Mouse (Mus musculus): ENCODE measurements at regions not wholly inside any gene's neighbourhood (a gene's known extent, or its start where the extent isn't known, plus 50 kb on each side); places are given as distances from the start of the nearest gene placed in this dataset.

- H3K36me3 ChIP-seq (ENCODE audit: control insufficient read depth, insufficient read depth, low read length): no peaks in the 10 kb centered on the region
- no peak overlapping the region for H3K4me3 ChIP-seq (ENCODE audit: low read depth, low read length)
- no peaks in the 10 kb centered on the region for H3K9me3 ChIP-seq (ENCODE audit: control insufficient read depth, low read length)
- H3K27me3 ChIP-seq (ENCODE audit: control insufficient read depth, insufficient read depth, low read length): no peaks in the 10 kb centered on the region
- H3K4me2 ChIP-seq (ENCODE audit: low read depth, low read length): no peak overlapping the region
- no peak for ATAC-seq (ENCODE audit: low read depth)
- no peak overlapping the region for H3K9ac ChIP-seq (replicated peaks; ENCODE audit: low read depth, low read length)
- H3K27ac ChIP-seq (ENCODE audit: low read depth, low read length): no peak overlapping the region
- no peaks in the 10 kb centered on the region for H3K4me1 ChIP-seq (ENCODE audit: control insufficient read depth, insufficient read depth, low read length)
- 39% methylated on average over 8 of the region's 8 CpGs for WGBS
Measured at GRCm38 (mm10) chr9:87421175-87421574, 165.8 kb upstream of the Cep162 start.

- Histone ChIP-seq H3K4me2 (ENCODE audit: low read depth, low read length) (no peak overlapping the region), H3K27me3 (ENCODE audit: control insufficient read depth, insufficient read depth, low read length) (no peaks in the 10 kb centered on the region), H3K36me3 (ENCODE audit: control insufficient read depth, insufficient read depth, low read length) (no peaks in the 10 kb centered on the region), H3K9me3 (ENCODE audit: control insufficient read depth, low read length) (no peaks in the 10 kb centered on the region), H3K4me3 (ENCODE audit: low read depth, low read length) (no peak overlapping the region), H3K4me1 (ENCODE audit: control insufficient read depth, insufficient read depth, low read length) (no peaks in the 10 kb centered on the region), H3K9ac (replicated peaks; ENCODE audit: low read depth, low read length) (no peak overlapping the region), H3K27ac (ENCODE audit: low read depth, low read length) (no peak overlapping the region)
- peak; percentile 74 for ATAC-seq (ENCODE audit: low read depth)
- 14% methylated on average over 12 of the region's 12 CpGs for WGBS
Measured at GRCm38 (mm10) chr9:87419376-87419775, 164.0 kb upstream of the Cep162 start.

DNA sequence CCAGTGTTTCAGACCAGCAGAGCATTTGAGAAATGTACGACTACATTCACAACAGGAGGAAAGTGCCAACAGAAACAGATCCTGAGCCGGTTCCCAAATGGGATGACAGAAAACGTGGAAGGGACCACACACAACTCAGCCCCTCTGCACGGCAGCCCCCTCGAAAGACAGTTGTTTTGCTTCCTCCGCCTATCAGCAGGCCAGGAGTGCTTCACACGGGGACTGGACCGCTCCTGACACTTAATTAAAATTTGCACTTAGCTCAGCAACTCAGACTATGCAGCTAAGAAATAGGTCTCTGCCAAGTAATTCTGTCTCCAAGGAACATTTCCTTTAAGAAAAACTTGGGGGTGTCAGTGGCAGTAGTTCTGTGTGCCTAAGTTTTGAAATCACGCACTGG lies 157.6 kb upstream of the Cep162 start:
- H3K27me3 ChIP-seq (ENCODE audit: control insufficient read depth, insufficient read depth, low read length): no peaks in the 10 kb centered on the region
- ATAC-seq (ENCODE audit: low read depth): no peak
- no peak overlapping the region for H3K27ac ChIP-seq (ENCODE audit: low read depth, low read length)
- H3K4me1 ChIP-seq (ENCODE audit: control insufficient read depth, insufficient read depth, low read length): no peaks in the 10 kb centered on the region
- H3K4me3 ChIP-seq (ENCODE audit: low read depth, low read length): no peak overlapping the region
- 60% methylated on average over 9 of the region's 9 CpGs for WGBS
- H3K9ac ChIP-seq (replicated peaks; ENCODE audit: low read depth, low read length): no peak overlapping the region
- H3K4me2 ChIP-seq (ENCODE audit: low read depth, low read length): no peak overlapping the region
- no peaks in the 10 kb centered on the region for H3K36me3 ChIP-seq (ENCODE audit: control insufficient read depth, insufficient read depth, low read length)
- H3K9me3 ChIP-seq (ENCODE audit: control insufficient read depth, low read length): no peaks in the 10 kb centered on the region

DNA sequence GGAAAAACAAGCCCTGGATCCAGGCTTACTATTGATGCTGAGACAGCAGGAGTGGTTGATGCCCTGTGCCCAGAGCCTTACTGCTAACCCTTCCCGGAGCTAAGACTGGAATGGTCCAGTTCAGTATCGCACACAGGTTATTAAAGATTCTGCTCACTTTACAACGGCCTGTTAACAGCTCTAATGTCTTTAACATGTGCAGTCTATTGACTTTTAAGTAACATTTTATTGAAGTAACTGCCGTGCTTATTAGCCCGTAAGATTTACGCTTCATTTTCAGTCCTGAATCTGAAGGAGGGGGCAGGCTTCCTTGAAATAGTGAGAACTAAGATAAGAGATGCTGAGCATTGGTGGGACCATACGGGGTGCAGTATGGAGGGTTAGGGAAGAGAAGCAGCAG lies 155.7 kb upstream of the Cep162 start:
- Histone ChIP-seq H3K4me2 (ENCODE audit: low read depth, low read length) (no peak overlapping the region), H3K9me3 (ENCODE audit: control insufficient read depth, low read length) (no peaks in the 10 kb centered on the region), H3K27ac (ENCODE audit: low read depth, low read length) (no peak overlapping the region), H3K9ac (replicated peaks; ENCODE audit: low read depth, low read length) (no peak overlapping the region), H3K27me3 (ENCODE audit: control insufficient read depth, insufficient read depth, low read length) (no peaks in the 10 kb centered on the region), H3K4me3 (ENCODE audit: low read depth, low read length) (no peak overlapping the region), H3K36me3 (ENCODE audit: control insufficient read depth, insufficient read depth, low read length) (no peaks in the 10 kb centered on the region), H3K4me1 (ENCODE audit: control insufficient read depth, insufficient read depth, low read length) (no peaks in the 10 kb centered on the region)
- WGBS: 58% methylated on average over 7 of the region's 7 CpGs
- no peak for ATAC-seq (ENCODE audit: low read depth)

GRCm38 (mm10) chr9:87409736-87410135 lies 154.4 kb upstream of the Cep162 start:
- WGBS: 97% methylated on average over 3 of the region's 3 CpGs
- H3K27me3 ChIP-seq (ENCODE audit: control insufficient read depth, insufficient read depth, low read length): no peaks in the 10 kb centered on the region
- no peak overlapping the region for H3K27ac ChIP-seq (ENCODE audit: low read depth, low read length)
- ATAC-seq (ENCODE audit: low read depth): no peak
- no peaks in the 10 kb centered on the region for H3K4me1 ChIP-seq (ENCODE audit: control insufficient read depth, insufficient read depth, low read length)
- H3K4me3 ChIP-seq (ENCODE audit: low read depth, low read length): no peak overlapping the region
- no peak overlapping the region for H3K4me2 ChIP-seq (ENCODE audit: low read depth, low read length)
- no peak overlapping the region for H3K9ac ChIP-seq (replicated peaks; ENCODE audit: low read depth, low read length)
- H3K9me3 ChIP-seq (ENCODE audit: control insufficient read depth, low read length): no peaks in the 10 kb centered on the region
- no peaks in the 10 kb centered on the region for H3K36me3 ChIP-seq (ENCODE audit: control insufficient read depth, insufficient read depth, low read length)

- Histone ChIP-seq H3K4me1 (ENCODE audit: control insufficient read depth, insufficient read depth, low read length) (no peaks in the 10 kb centered on the region), H3K27me3 (ENCODE audit: control insufficient read depth, insufficient read depth, low read length) (no peaks in the 10 kb centered on the region), H3K9me3 (ENCODE audit: control insufficient read depth, low read length) (no peaks in the 10 kb centered on the region), H3K9ac (replicated peaks; ENCODE audit: low read depth, low read length) (no peak overlapping the region), H3K4me3 (ENCODE audit: low read depth, low read length) (no peak overlapping the region), H3K36me3 (ENCODE audit: control insufficient read depth, insufficient read depth, low read length) (no peaks in the 10 kb centered on the region), H3K4me2 (ENCODE audit: low read depth, low read length) (no peak overlapping the region), H3K27ac (ENCODE audit: low read depth, low read length) (no peak overlapping the region)
- ATAC-seq (ENCODE audit: low read depth): no peak
- WGBS: 78% methylated on average over 8 of the region's 8 CpGs
Measured at GRCm38 (mm10) chr9:87408805-87409204, 153.5 kb upstream of the Cep162 start.

DNA sequence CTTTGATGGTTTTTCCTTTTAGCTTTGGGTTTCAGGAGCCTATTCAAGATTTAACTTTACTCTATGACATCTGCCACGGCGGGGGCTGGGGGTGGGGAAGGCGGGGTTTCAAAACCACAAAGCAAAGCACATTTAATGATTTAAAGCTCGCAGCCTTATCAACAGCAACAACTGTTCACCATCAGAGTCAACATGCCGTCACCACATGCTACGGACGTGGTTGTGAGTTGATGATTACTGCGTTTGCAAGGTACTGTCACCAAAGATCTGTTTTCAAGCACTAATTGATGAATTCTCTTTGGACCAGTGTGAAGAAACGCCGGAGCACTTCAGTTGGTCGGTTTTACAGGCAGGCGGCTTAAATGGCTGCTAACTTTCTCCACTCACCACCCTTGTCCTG lies 151.1 kb upstream of the Cep162 start:
- Histone ChIP-seq H3K27me3 (ENCODE audit: control insufficient read depth, insufficient read depth, low read length) (no peaks in the 10 kb centered on the region), H3K36me3 (ENCODE audit: control insufficient read depth, insufficient read depth, low read length) (no peaks in the 10 kb centered on the region), H3K4me2 (ENCODE audit: low read depth, low read length) (no peak overlapping the region), H3K4me1 (ENCODE audit: control insufficient read depth, insufficient read depth, low read length) (no peaks in the 10 kb centered on the region), H3K4me3 (ENCODE audit: low read depth, low read length) (no peak overlapping the region), H3K27ac (ENCODE audit: low read depth, low read length) (no peak overlapping the region), H3K9me3 (ENCODE audit: control insufficient read depth, low read length) (no peaks in the 10 kb centered on the region), H3K9ac (replicated peaks; ENCODE audit: low read depth, low read length) (no peak overlapping the region)
- ATAC-seq (ENCODE audit: low read depth): no peak
- WGBS: 83% methylated on average over 12 of the region's 12 CpGs

- Histone ChIP-seq H3K4me3 (ENCODE audit: low read depth, low read length) (no peak overlapping the region), H3K4me1 (ENCODE audit: control insufficient read depth, insufficient read depth, low read length) (no peaks in the 10 kb centered on the region), H3K9ac (replicated peaks; ENCODE audit: low read depth, low read length) (no peak overlapping the region), H3K9me3 (ENCODE audit: control insufficient read depth, low read length) (no peaks in the 10 kb centered on the region), H3K36me3 (ENCODE audit: control insufficient read depth, insufficient read depth, low read length) (no peaks in the 10 kb centered on the region), H3K27me3 (ENCODE audit: control insufficient read depth, insufficient read depth, low read length) (no peaks in the 10 kb centered on the region), H3K27ac (ENCODE audit: low read depth, low read length) (no peak overlapping the region), H3K4me2 (ENCODE audit: low read depth, low read length) (no peak overlapping the region)
- WGBS: 94% methylated on average over 7 of the region's 7 CpGs
- no peak for ATAC-seq (ENCODE audit: low read depth)
Measured at GRCm38 (mm10) chr9:87405115-87405720, 149.9 kb upstream of the Cep162 start.

GRCm38 (mm10) chr9:87402010-87402409 lies 146.7 kb upstream of the Cep162 start:
- Histone ChIP-seq H3K27me3 (ENCODE audit: control insufficient read depth, insufficient read depth, low read length) (no peaks in the 10 kb centered on the region), H3K36me3 (ENCODE audit: control insufficient read depth, insufficient read depth, low read length) (no peaks in the 10 kb centered on the region), H3K4me3 (ENCODE audit: low read depth, low read length) (no peak overlapping the region), H3K27ac (ENCODE audit: low read depth, low read length) (no peak overlapping the region), H3K9ac (replicated peaks; ENCODE audit: low read depth, low read length) (no peak overlapping the region), H3K4me2 (ENCODE audit: low read depth, low read length) (no peak overlapping the region), H3K4me1 (ENCODE audit: control insufficient read depth, insufficient read depth, low read length) (no peaks in the 10 kb centered on the region), H3K9me3 (ENCODE audit: control insufficient read depth, low read length) (no peaks in the 10 kb centered on the region)
- WGBS: 79% methylated on average over 3 of the region's 3 CpGs
- no peak for ATAC-seq (ENCODE audit: low read depth)
